Mouse (Mus musculus): ENCODE data around the gene Pklr.

GRCm38 (mm10) chr3:89163643-89164245, 27.8 kb downstream of the Pklr start:
- TF ChIP-seq POLR2A (IDR thresholded peaks at IDR 0.05; ENCODE audit: borderline replicate concordance, control insufficient read depth, low read depth, low read length): no peak
- TF ChIP-seq CTCF (IDR thresholded peaks at IDR 0.05; ENCODE audit: control insufficient read depth, insufficient read depth, low read length): no peak

Measured in bone marrow, adult 2 months (tissue).